Mouse (Mus musculus): ENCODE measurements at regions not wholly inside any gene's neighbourhood (a gene's known extent, or its start where the extent isn't known, plus 50 kb on each side); places are given as distances from the start of the nearest gene placed in this dataset.

- TF ChIP-seq CTCF (conservative IDR thresholded peaks at IDR 0.05; ENCODE audit: low read length) (no peak), NANOG (IDR thresholded peaks at IDR 0.05; ENCODE audit: borderline replicate concordance, low read length) (no peak)
Measured at GRCm38 (mm10) chr15:85677381-85677780, 57.4 kb upstream of the Ppara start.

Data from E14TG2a.4 (cell line).